Mouse (Mus musculus) retina, adult 2 months (tissue): Measurements from ENCODE around the gene P4hb.
A peak's percentile ranks its signal among the peaks of the same experiment; 100 is the strongest.
"Not testable (repeated sequence)": the region's sequence is repeated elsewhere in the genome, so short reads cannot be mapped to it uniquely, and the experiment has no call there.

Experiments used
- DNase-seq: peaks from one replicate; pipeline ENCODE4 v3.0.0-alpha.2; 2012; ENCODE audit warnings: low read depth, low spot score

The P4hb gene

DNA sequence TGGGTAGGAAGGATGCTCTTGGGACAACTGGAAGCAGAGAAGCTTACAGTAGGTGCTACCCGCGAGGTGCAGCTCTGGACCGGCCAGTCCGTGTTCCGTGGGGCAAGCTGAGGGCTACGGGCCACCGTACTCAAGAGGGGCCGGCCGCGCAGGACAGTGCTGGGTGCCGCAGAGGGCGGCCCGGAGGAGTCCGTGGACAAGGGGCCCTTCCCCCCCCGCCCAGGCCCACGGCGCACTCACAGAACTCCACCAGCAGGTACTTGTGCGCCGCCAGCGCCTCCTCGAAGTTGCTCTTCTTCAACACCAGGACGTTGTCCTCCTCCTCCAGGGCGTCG lies 669 bp downstream of the P4hb start:
- DNase-seq: no peak

GRCm38 (mm10) chr11:120571754-120572416 lies 1.2 kb downstream of the P4hb start:
- DNase-seq: no peak

DNA sequence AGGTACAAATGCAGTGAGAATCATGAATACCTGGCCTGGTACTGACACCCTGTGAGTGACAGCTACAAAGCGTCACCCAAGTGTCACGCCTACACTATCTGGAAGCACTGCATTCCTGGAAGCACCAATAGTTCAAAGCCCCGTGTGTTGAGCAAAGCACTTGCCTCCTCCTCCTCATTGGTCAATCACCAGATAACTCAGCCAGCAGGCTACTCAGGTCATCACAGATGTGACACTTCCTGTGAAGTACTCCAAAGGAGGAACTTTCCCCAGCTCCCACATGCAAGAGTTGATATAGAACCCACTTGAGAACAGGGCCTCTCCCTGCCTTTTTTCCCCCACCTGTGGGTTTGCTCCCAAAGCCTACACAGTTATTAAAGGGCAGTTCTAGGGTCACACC lies 1.9 kb downstream of the P4hb start:
- DNase-seq: no peak

GRCm38 (mm10) chr11:120568324-120568723 lies 4.7 kb downstream of the P4hb start:
- no peak for DNase-seq

DNA sequence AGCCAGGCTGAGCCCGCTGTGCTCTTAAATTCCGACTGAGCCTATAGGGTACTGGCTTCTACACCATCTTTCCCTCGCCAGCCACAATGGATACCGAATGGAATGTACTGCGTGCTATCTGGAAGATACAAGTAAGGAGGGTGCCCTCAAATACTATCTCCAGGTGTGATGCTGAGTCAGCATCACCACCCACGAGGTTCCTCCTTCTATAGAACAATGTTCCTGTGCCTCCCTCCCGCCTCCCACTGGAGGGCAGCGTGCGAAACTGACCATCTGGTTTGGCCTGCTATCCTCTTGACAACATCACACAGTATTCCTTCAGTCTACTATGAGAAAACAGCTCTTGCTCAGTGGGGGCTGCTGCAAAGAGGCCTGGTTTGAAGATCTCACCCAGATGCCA lies 7.9 kb downstream of the P4hb start:
- DNase-seq: no peak

DNA sequence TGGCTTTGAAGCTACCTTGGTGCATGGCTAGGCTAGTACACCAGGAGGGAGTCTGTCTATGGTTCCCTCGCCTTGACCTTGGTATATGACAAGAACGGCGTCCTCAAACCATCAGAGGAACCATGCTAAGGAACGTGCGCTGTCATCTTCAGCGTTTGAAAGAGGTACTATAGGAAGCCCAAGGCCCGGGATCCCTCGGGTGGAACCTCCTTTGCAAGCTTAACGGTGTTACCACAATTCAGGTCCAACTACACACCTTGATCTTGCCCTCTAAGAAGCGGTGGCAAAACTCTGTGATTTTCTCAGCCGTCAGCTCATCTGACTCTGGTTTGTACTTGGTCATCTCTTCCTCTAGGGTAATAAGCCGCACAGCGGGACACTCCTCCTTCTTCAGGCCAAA lies 10.1 kb downstream of the P4hb start:
- DNase-seq: no peak

DNA sequence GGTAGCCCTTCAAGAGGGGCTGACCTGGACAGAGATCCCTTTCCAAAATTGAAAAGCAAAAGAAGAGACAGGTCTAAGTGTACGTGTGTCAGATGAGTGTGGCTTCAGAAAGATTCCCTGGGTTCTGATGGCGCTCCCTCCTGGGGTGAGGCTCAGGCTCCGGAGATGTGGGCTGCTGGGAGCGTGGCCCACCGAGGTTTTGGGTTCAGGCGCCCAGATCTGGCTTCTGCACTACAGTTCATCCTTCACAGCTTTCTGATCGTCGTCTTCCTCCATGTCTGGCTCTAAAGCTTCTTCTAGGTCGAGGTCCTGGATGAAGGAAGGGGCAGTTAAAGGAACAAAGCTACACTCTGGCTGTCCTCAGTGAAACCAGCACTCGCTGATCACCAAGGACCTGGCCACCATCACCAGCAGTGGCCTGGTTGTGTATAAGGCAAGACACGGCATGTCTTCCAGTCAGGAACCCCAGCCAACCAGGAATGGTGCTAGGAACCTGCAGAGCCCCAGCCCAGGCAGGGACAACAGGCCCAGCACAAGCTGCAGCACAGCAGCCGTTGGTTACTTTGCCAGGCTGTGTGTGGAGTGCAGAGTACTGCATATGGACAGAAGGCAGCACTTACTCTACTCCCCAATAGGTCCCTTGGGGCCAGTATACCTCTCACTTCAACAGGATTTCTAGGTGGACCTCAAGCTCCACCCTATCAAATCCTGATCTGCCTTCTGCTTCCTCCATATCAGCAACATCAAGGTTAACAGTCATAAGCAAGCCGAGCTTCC lies 11.9 kb downstream of the P4hb start:
- DNase-seq: no peak

DNA sequence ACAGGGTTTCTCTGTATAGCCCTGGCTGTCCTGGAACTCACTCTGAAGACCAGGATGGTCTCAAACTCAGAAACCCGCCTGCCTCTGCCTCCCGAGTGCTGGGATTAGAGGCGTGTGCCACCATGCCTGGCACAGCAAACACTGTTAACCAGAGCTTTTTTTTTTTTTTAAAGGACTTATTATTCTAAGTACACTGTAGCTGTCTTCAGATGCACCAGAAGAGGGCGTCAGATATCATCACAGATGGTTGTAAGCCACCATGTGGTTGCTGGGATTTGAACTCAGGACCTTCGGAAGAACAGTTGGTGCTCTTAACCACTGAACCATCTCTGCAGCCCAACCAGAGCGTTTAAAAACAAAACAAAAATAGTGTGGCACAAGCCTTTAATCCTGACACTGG lies 14.2 kb downstream of the P4hb start:
- not testable (repeated sequence) for DNase-seq

- no peak for DNase-seq
These were observed 17.8 kb downstream of the P4hb start for GRCm38 (mm10) chr11:120555260-120555659.

DNA sequence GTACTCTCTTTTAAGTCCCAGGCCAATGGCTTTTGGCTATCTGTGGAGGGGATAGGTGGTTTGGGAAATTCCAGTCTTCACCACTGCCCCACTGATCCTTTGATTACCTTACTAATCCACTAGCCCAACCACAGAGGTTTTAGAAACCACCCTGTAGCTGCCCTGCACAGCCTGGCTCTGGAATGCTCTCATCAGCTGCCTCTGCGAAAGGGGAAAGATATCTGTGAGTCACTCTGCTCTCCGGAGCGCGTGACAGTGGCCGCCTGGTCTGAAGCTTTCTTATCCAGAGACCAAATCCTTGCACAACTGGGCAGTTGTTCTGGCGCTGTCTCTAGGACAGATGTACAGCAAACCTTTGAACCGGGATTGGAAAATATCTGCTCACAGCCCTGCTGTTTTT lies 18.2 kb downstream of the P4hb start:
- DNase-seq: no peak

- DNase-seq: no peak
These were observed 20.3 kb downstream of the P4hb start for GRCm38 (mm10) chr11:120552736-120553135.

GRCm38 (mm10) chr11:120550810-120551440 lies 22.1 kb downstream of the P4hb start, which contains the start of gene Ppp1r27:
Gene Ppp1r27 (minus strand): TSS chr11:120551132.
- DNase-seq: no peak

GRCm38 (mm10) chr11:120549986-120550809 lies 22.9 kb downstream of the P4hb start:
- DNase-seq: no peak

DNA sequence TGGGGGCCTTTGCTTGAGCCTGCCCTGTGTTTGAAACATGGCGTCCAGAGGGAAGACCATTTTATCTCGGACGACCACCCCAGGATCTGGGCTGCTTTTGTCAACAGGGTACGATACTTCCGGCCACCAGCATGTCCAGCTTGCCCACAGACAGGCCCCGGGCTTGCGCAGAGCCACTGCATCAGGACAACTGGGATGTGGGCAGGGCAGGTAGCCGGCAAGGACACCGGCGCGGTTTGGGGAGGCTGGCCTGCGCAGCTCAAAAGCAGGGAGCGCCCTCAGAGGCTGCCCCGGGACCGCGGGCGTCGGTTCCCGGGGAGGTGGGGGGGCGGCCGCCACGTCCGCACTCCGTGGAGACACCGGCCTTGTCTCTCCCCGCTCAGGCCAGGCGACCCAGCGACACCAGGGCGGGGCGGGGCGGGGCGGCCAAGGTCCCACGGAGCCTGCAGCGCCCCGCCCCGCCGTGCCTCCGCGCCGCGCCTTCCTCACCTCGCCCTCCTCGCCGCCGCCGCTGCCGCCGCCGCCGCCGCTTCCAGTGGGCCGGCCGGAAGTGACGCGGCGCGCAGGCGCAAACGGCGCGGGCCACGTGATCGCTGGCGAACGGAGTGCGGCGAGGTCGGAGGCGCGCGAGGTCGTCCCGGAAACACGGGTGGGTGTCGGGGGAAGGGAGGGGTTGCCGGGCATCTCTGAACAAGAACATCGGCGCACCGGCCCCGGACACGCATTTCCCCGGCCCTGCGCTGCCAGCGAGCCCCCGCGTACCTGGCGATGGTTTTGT lies 23.7 kb downstream of the P4hb start, which contains the start of gene Mcrip1:
Gene Mcrip1, minus strand, starts transcription at position 560 of the 778 bp plus-strand sequence.
- DNase-seq: peak; percentile 75

GRCm38 (mm10) chr11:120548786-120549167 lies 24.3 kb downstream of the P4hb start:
- DNase-seq: no peak

DNA sequence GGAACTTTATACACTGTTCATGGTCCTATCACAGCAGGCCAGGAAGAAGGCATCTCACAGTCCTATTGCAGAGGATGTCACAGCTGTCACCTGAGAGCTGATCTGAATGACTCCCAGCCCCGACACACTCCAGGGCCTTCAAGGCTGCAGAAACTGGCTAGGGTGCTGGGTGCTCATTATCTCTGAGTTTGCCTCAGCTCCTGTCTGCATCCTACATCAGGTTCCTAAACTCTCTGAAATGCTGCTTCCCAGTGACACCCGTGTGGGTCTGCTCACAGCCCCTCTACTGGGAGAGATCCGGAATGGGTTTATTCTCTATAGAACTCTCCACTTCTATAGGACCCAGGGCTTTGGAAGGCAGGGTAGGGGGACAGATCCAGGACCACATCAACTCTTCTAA lies 24.8 kb downstream of the P4hb start:
- no peak for DNase-seq

DNA sequence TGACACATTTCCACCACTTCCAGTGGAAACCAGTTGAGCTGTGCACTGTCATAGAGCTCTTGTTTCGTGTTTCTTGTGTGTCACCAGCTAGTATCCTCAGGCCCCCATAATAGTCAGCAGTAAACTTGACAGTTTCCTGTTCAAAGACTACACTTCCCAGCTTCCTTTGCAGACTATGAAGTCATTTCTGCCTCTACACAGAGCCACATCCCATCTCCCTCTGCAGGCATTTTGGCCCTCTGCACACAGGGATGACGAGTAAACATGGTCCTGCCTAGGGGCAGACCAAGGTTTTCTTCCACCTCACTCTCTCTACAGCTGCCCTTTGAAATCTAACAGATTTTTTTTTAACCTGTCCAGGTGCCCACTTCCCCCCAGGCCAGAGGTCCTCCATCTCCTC lies 25.6 kb downstream of the P4hb start:
- no peak for DNase-seq

DNA sequence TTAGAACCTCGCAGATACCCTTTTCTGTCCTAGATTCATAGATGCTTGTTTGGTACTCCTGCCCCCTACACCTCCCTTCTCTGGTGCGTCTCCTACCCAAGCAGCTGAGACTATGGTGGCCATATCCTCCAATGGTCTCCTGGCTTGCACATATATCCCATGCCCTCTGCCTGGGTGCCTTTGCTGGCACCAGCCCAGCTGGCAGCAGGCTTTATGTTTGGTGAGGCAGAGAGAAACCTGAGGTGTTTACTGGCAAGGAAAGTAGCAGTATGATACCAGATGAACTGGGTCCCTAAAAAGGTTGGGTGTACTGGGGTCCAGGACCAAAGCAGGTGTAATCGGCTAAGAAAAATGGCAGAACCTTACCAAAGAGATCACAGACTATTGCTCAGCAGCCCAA lies 27.1 kb downstream of the P4hb start:
- no peak for DNase-seq

GRCm38 (mm10) chr11:120542376-120542775 lies 30.7 kb downstream of the P4hb start:
- no peak for DNase-seq

DNA sequence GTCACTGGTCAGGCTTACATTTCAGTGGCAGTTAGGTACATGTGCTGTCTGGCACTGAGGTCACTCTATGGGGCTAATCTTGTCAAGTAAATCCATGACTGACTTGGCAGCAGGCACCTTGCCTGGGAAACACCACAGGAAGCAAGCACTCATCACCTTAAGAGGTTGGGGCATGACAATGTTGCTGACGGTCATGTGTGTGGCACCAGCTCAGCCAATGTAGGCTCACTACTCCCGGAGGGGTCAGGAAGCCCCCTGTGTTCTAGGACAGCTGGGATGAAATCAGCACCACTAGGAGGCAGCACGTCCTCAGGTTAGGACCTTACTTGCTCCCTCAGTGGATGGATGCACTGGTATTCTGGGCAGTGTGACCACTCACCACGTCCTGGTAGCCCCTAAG lies 31.1 kb downstream of the P4hb start:
- no peak for DNase-seq
